Mouse (Mus musculus) midbrain, embryonic 10.5 days (tissue): ENCODE data around the gene Tecpr1. TPM values are rescaled to one million over a fixed set of nuclear protein-coding genes. Genes with fewer than 3 reads are reported as not detected.

Source experiments
- DNase-seq: peaks from one replicate; pipeline ENCODE4 v3.0.0-alpha.2; 2017; ENCODE audit warnings: low spot score
- H3K27ac ChIP-seq: fragments of 300-500 bp; sonication (generic); replicated peaks from 2 replicates; pipeline ENCODE4 v1.5.1; 2016; ENCODE audit warnings: mild to moderate bottlenecking
- H3K27me3 ChIP-seq: fragments of 300-500 bp; sonication (generic); 2 replicates; pipeline ENCODE4 v1.6.1; 2016; ENCODE audit warnings: low read depth, mild to moderate bottlenecking; ENCODE audit not compliant: poor library complexity, severe bottlenecking
- H3K36me3 ChIP-seq: fragments of 300-500 bp; sonication (generic); 2 replicates; pipeline ENCODE4 v1.6.1; 2016; ENCODE audit warnings: mild to moderate bottlenecking, moderate library complexity
- H3K4me1 ChIP-seq: fragments of 300-500 bp; sonication (generic); 2 replicates; pipeline ENCODE4 v1.6.1; 2016
- H3K4me3 ChIP-seq: fragments of 300-500 bp; sonication (generic); 2 replicates; pipeline ENCODE4 v1.5.1; 2016; ENCODE audit warnings: mild to moderate bottlenecking, moderate library complexity
- H3K9me3 ChIP-seq: fragments of 300-500 bp; sonication (generic); replicated peaks from 2 replicates; pipeline ENCODE4 v1.6.1; 2016; ENCODE audit warnings: mild to moderate bottlenecking
- WGBS: fragments of 180-500 bp; shearing (Covaris S2); methylation state at CpG from one replicate; pipeline ENCODE4 v1.1.7; 2016; 5-methylcytosine and 5-hydroxymethylcytosine counted together
- polyA plus RNA-seq: library from polyadenylated mRNA; unstranded; fragments of >200 nt; fragmentation: Nextera tagmentation; extraction: Ambion mirVana; gene quantifications from 2 replicates; pipeline ENCODE4 v1.2.1, GENCODE M21; 2016

Gene Tecpr1
- polyA plus RNA-seq, 1 experiment from 2014 or later = 21.7 TPM

DNA sequence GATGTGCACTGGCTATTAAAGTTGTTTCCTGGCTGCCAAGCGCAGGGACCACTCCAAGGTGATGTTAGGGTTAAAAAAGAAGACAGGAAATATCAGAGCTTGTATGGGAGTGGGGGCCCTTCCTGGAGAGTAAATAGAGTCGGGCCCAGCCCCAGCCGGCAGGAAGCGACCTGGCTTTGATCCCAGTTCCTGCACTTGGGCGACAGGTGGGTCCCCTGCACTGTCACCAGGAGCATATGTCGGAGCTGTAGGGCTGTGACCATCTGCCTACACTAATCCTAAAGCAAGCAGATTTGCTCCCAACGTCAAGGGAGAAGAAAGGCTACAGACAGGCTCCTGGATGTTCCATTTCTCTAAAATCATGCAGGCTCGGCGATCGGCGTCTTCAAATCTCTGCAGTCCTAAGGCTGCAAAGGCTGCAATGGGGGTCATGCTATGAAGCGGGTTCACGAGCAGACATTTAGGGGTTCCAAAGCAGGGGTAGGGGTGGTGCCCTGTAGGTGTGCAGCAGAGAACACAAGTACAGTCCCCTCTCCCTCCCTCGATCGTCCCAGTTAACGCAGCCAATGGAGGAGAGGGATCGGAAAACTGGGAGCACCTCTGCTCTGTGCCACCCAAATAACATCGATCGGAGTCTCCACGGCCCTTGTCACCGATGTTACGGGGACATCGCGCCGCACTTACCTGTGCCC lies 458 bp downstream of the Tecpr1 start:
- peak overlapping the region; percentile 80 for H3K4me3 ChIP-seq
- H3K36me3 ChIP-seq = 0 out of 2 replicates have a peak, but pooled peaks cover 2% of the 10 kb centered on the region
- no peak for DNase-seq
- H3K4me1 ChIP-seq = peaks cover 39% of the 10 kb centered on the region
- WGBS = 6% methylated on average over 25 of the region's 25 CpGs
- H3K27me3 ChIP-seq = no peaks in the 10 kb centered on the region
- H3K27ac ChIP-seq = peak overlapping the region; percentile 75
- no peaks in the 10 kb centered on the region for H3K9me3 ChIP-seq

DNA sequence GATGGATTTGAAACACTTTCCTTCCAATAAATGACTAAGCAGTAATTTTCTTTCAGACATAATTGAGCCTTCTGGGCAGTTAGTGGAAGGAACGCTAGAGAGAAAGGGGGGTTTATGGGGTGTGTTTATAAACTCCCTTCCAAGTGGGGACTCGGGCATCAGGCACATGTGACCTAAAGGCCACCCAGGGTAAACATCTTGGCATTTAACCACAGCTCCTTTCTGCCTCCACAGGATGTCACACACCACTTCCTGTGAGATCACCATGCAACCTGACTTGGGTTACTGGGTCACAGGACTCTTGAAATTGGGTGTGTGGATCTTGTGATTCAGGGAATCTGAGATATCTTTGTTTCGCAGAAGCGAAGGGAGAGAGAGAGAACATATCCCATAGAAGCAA lies 2.1 kb downstream of the Tecpr1 start:
- 85% methylated on average over 4 of the region's 4 CpGs for WGBS
- peaks cover 39% of the 10 kb centered on the region for H3K4me1 ChIP-seq
- no peak overlapping the region for H3K27ac ChIP-seq
- H3K36me3 ChIP-seq = peaks cover 14% of the 10 kb centered on the region
- H3K27me3 ChIP-seq = no peaks in the 10 kb centered on the region
- H3K9me3 ChIP-seq = no peaks in the 10 kb centered on the region
- no peak overlapping the region for H3K4me3 ChIP-seq
- DNase-seq = no peak

DNA sequence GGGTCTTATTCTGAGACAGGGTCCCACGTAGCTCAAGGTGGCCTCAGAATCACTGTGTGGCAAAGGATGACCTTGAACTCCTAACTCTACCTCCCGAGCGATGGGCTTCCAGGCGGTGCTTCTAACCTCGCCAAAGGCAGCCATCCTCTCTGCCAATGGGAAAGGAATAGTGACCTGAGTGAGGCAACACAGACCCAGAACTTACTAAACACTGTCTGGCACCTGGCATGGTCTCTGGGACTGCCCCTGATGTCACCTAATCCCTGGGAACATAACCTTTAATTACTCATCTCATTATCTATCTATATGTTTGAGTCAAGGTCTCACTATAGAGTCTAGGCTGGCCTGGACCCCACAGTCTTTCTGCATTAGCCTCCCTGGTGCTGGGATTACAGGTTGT lies 3.5 kb downstream of the Tecpr1 start:
- Histone ChIP-seq H3K36me3 (peaks cover 22% of the 10 kb centered on the region), H3K9me3 (no peaks in the 10 kb centered on the region), H3K4me1 (peaks cover 39% of the 10 kb centered on the region), H3K27me3 (no peaks in the 10 kb centered on the region), H3K4me3 (no peak overlapping the region), H3K27ac (no peak overlapping the region)
- 93% methylated on average over 5 of the region's 5 CpGs for WGBS
- DNase-seq = no peak

- DNase-seq = no peak
- H3K27ac ChIP-seq = peak overlapping the region; percentile 25; the same call in 1 of the 2 replicates
- WGBS = 72% methylated on average over 12 of the region's 12 CpGs
- H3K27me3 ChIP-seq = no peaks in the 10 kb centered on the region
- peaks cover 37% of the 10 kb centered on the region for H3K4me1 ChIP-seq
- peaks cover 23% of the 10 kb centered on the region for H3K36me3 ChIP-seq
- H3K9me3 ChIP-seq = no peaks in the 10 kb centered on the region
- H3K4me3 ChIP-seq = no peak overlapping the region
Observed at GRCm38 (mm10) chr5:144219306-144219705, 4.1 kb downstream of the Tecpr1 start.

- WGBS = 88% methylated on average over 7 of the region's 7 CpGs
- no peak for DNase-seq
- peaks cover 30% of the 10 kb centered on the region for H3K4me1 ChIP-seq
- H3K27me3 ChIP-seq = no peaks in the 10 kb centered on the region
- no peak overlapping the region for H3K4me3 ChIP-seq
- no peak overlapping the region for H3K27ac ChIP-seq
- H3K36me3 ChIP-seq = peaks cover 34% of the 10 kb centered on the region
- H3K9me3 ChIP-seq = no peaks in the 10 kb centered on the region
Observed at GRCm38 (mm10) chr5:144218061-144218460, 5.4 kb downstream of the Tecpr1 start.

- Histone ChIP-seq H3K9me3 (no peaks in the 10 kb centered on the region), H3K27me3 (no peaks in the 10 kb centered on the region), H3K27ac (no peak overlapping the region), H3K36me3 (peaks cover 54% of the 10 kb centered on the region), H3K4me3 (no peak overlapping the region), H3K4me1 (peaks cover 13% of the 10 kb centered on the region)
- WGBS = 87% methylated on average over 2 of the region's 2 CpGs
- no peak for DNase-seq
Observed at GRCm38 (mm10) chr5:144215992-144216391, 7.4 kb downstream of the Tecpr1 start.

- peak; percentile 64 for DNase-seq
- Histone ChIP-seq H3K4me3 (no peak overlapping the region), H3K27me3 (no peaks in the 10 kb centered on the region), H3K27ac (no peak overlapping the region), H3K9me3 (no peaks in the 10 kb centered on the region), H3K4me1 (peaks cover 11% of the 10 kb centered on the region), H3K36me3 (peaks cover 70% of the 10 kb centered on the region)
- 23% methylated on average over 7 of the region's 7 CpGs for WGBS
Observed at GRCm38 (mm10) chr5:144214453-144214852, 9.0 kb downstream of the Tecpr1 start.

GRCm38 (mm10) chr5:144207478-144207877 lies 15.9 kb downstream of the Tecpr1 start:
- 56% methylated on average over 11 of the region's 11 CpGs for WGBS
- Histone ChIP-seq H3K36me3 (peaks cover 82% of the 10 kb centered on the region), H3K27ac (no peak overlapping the region), H3K4me3 (no peak overlapping the region), H3K27me3 (no peaks in the 10 kb centered on the region), H3K4me1 (peaks cover 9% of the 10 kb centered on the region; the same call in 1 of the 2 replicates), H3K9me3 (peaks cover 4% of the 10 kb centered on the region; the same call in 1 of the 2 replicates)
- peak; percentile 42 for DNase-seq

GRCm38 (mm10) chr5:144206069-144206468 lies 17.3 kb downstream of the Tecpr1 start:
- H3K27ac ChIP-seq = no peak overlapping the region
- no peak overlapping the region for H3K4me3 ChIP-seq
- H3K27me3 ChIP-seq = no peaks in the 10 kb centered on the region
- H3K36me3 ChIP-seq = peaks cover 81% of the 10 kb centered on the region
- peaks cover 9% of the 10 kb centered on the region; the same call in 1 of the 2 replicates for H3K4me1 ChIP-seq
- DNase-seq = no peak
- H3K9me3 ChIP-seq = peaks cover 7% of the 10 kb centered on the region; the same call in 1 of the 2 replicates
- WGBS = 93% methylated on average over 15 of the region's 15 CpGs

DNA sequence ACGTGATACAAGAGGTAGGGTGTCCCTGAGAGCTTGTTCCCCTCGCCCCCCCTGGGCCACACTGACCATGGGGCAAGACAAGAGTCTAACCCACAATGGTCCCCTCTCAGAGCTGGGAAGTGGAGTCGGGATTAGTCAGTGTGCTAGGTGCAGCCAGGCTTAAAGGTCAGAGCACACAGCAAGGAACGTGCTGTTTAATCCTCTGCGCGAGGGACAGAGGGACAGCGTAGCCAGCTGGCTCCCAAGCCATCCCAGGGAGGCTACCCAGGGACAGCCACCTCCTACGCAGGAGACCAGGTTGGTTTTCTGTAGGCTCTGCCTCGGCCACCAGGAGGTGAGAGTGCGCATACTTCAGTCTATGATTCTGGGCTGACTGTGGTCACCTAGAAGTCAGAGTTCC lies 18.5 kb downstream of the Tecpr1 start:
- WGBS = 49% methylated on average over 10 of the region's 10 CpGs
- Histone ChIP-seq H3K36me3 (peaks cover 81% of the 10 kb centered on the region), H3K9me3 (peaks cover 7% of the 10 kb centered on the region; the same call in 1 of the 2 replicates)

DNA sequence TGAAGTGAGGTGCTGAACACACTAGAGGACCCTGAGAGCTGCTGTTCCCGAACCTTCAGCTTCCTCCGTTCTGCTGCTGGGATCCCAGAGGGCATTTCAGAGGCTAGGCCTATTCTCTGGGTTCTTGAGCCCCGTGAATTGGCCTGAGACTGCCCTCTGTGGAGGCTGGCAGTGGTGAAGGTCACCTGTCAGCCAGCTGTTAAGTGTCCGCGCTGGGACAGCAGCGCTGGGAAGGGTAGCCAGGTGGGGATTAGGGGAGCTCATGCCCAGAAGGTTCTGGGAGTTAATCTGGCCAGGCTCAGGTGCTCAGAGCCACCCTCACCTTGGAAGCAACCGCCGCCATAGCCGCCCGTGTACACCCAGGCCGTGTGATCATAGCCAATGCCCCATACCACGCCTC lies 19.1 kb downstream of the Tecpr1 start:
- Histone ChIP-seq H3K4me3 (no peak overlapping the region), H3K9me3 (peaks cover 7% of the 10 kb centered on the region; the same call in 1 of the 2 replicates), H3K27ac (peak overlapping the region; percentile 17), H3K27me3 (no peaks in the 10 kb centered on the region), H3K36me3 (peaks cover 80% of the 10 kb centered on the region), H3K4me1 (peaks cover 9% of the 10 kb centered on the region; the same call in 1 of the 2 replicates)
- DNase-seq = no peak
- 91% methylated on average over 12 of the region's 12 CpGs for WGBS

More for the DNA sequence above, 18.5 kb downstream of the Tecpr1 start:
- Histone ChIP-seq H3K27me3 (no peaks in the 10 kb centered on the region), H3K4me3 (no peak overlapping the region), H3K27ac (peak overlapping the region; percentile 17; the same call in 1 of the 2 replicates), H3K4me1 (peaks cover 9% of the 10 kb centered on the region; the same call in 1 of the 2 replicates)
- DNase-seq = no peak

- H3K4me1 ChIP-seq = peaks cover 9% of the 10 kb centered on the region; the same call in 1 of the 2 replicates
- H3K36me3 ChIP-seq = peaks cover 78% of the 10 kb centered on the region
- no peak for DNase-seq
- peaks cover 7% of the 10 kb centered on the region; the same call in 1 of the 2 replicates for H3K9me3 ChIP-seq
- H3K27ac ChIP-seq = no peak overlapping the region
- H3K4me3 ChIP-seq = no peak overlapping the region
- no peaks in the 10 kb centered on the region for H3K27me3 ChIP-seq
- 89% methylated on average over 10 of the region's 10 CpGs for WGBS
Observed at GRCm38 (mm10) chr5:144203398-144203959, 19.9 kb downstream of the Tecpr1 start.

GRCm38 (mm10) chr5:144202430-144202829 lies 21.0 kb downstream of the Tecpr1 start:
- Histone ChIP-seq H3K36me3 (peaks cover 73% of the 10 kb centered on the region), H3K27ac (no peak overlapping the region), H3K27me3 (no peaks in the 10 kb centered on the region), H3K4me1 (peaks cover 9% of the 10 kb centered on the region; the same call in 1 of the 2 replicates), H3K9me3 (peaks cover 7% of the 10 kb centered on the region; the same call in 1 of the 2 replicates), H3K4me3 (no peak overlapping the region)
- DNase-seq = no peak
- WGBS = 94% methylated on average over 6 of the region's 6 CpGs
